Mouse (Mus musculus): ENCODE data around the gene Rassf6.

Rassf6 gene

DNA sequence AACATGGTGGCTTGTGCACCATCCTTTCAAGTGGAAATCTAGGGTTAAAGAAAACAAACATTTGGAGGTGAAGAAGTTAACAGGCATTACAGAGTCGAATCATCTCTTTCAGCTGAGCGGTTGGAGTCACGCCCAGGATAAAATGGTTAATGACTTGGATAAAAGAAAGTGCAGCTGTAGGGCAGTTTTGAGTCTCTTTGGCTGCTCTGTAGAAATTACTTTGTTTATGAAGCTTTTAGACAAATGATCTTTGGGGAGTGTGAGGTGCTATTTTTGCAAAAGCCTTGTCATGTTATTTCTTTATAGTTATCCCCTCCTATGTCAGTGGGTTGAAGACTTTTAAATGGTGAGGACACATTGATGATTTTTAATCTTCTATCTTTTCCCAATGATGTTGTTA, 69.2 kb downstream of the Rassf6 start:
- no peak for DNase-seq (ENCODE audit: low read depth)

DNA sequence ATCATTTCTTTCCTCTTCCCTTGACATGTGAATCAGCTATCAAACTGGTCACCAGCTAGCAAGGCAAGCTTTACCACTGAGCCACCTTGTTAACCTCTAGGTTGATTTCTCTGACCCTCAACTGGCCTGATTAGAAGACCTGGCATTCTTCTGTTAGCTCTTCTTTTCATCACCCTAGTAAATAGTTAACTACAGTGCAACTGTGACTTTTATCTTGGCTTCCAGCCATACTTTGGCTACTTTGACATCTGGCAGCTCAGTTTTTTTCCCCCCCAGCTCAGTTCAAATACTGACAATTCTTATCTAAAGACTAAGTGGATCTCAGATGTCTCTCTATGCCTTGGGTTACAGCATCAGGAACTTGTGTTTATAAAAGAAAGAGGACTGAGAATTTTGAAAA, 72.1 kb downstream of the Rassf6 start:
- DNase-seq (ENCODE audit: low read depth): no peak

DNA sequence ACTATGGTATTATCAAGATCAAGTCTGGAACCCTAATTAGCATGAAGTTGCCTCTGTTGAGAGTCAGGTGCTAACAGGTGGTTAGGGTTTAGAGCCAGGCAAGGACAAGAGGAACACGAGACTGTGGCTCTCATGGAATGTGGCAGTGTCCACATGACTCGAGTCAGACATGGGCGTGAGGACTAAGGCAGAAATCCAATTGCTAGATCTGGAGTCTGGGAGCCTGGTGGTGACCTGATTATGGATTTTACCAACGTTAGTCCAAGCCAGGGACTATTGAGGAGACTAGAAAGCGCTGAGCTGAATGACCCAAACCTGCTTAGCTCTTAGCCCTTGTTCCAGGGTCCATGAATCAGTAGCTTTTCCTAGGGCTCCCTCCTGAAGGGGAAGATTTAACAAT, 72.7 kb downstream of the Rassf6 start:
- DNase-seq (ENCODE audit: low read depth): no peak

- DNase-seq (ENCODE audit: low read depth): no peak
Observed at GRCm38 (mm10) chr5:90565205-90565604, 75.3 kb downstream of the Rassf6 start.

- no peak for DNase-seq (ENCODE audit: low read depth)
Observed at GRCm38 (mm10) chr5:90564161-90564560, 76.3 kb downstream of the Rassf6 start.

DNA sequence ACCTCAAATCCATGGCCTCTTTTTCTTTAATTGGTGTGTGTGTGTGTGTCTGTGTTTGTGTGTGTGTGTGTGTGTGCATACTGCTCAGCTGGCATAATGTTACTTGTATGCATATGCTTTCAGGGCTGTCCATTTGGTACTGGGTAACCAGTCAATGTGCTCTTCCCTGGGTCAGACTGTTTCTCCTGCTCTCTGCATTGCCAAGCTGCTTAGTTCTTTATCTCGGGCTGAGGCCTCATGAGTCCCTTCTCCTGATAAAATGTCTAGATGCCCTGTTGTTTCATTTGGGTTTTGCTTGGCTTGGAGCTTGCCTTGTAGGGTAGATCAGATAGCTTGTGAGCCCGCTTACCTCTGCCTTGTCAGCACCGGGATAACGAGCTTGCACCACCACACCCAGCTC, 77.6 kb downstream of the Rassf6 start:
- DNase-seq (ENCODE audit: low read depth): no peak

DNA sequence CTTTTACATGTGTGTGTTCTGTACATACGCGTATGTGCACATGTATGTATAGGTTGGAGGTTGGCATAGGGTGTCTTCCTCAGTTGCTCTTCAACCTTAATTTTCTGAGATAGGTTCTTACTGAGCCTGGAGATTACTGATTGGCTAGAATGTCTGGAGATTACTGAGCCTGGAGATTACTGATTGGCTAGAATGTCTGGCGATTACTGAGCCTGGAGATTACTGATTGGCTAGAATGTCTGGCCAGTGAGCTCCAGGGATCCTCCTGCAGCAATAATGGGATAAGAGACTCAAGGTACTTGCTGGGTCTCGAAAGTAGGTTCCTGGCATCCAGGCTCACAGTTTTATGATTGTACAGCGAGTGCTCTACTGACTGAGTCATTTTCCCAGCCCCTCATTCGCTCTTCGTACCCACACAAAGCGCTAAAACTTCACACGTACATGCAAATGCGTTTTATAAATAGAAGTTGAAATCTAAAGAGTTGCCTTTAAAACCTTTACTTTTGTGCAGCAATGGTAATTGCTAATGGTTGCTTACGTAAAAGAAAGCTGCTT, 78.7 kb downstream of the Rassf6 start:
- DNase-seq (ENCODE audit: low read depth): no peak

- no peak for DNase-seq (ENCODE audit: low read depth)
Observed at GRCm38 (mm10) chr5:90560743-90561142, 79.7 kb downstream of the Rassf6 start, which contains the start of gene 5830473C10Rik. Gene 5830473C10Rik (plus strand): TSS chr5:90561107.

- no peak for DNase-seq (ENCODE audit: low read depth)
Observed at GRCm38 (mm10) chr5:90556052-90556451, 84.4 kb downstream of the Rassf6 start.
